Mouse (Mus musculus) lung, postnatal 0 days (tissue): ENCODE results near the gene Trim7. TPM values are rescaled to one million over a fixed set of nuclear protein-coding genes. Genes with fewer than 3 reads are reported as not detected.

Experiments
- ATAC-seq: fragments of 200-750 bp; cut with Nextera tagmentation; 2 replicates; pipeline ENCODE4 v1.8.0; 2017; ENCODE audit warnings: moderate library complexity
- DNase-seq: peaks from one replicate; pipeline ENCODE4 v3.0.0-alpha.2; 2016; ENCODE audit warnings: low spot score
- H3K27ac ChIP-seq: fragments of 300-500 bp; sonication (generic); 2 replicates; pipeline ENCODE4 v1.5.1; 2014; ENCODE audit warnings: antibody characterized with exemption, mild to moderate bottlenecking, low read length, mixed read lengths
- H3K27me3 ChIP-seq: fragments of 300-500 bp; sonication (generic); replicated peaks from 2 replicates; pipeline ENCODE4 v1.6.1; 2014; ENCODE audit warnings: low read length, mixed read lengths; ENCODE audit not compliant: insufficient read depth
- H3K36me3 ChIP-seq: fragments of 300-500 bp; sonication (generic); 2 replicates; pipeline ENCODE4 v1.6.1; 2014; ENCODE audit warnings: low read length, mixed read lengths; ENCODE audit not compliant: insufficient read depth
- H3K4me1 ChIP-seq: fragments of 300-500 bp; sonication (generic); 2 replicates; pipeline ENCODE4 v1.6.1; 2014; ENCODE audit warnings: antibody characterized with exemption, low read depth, low read length, mixed read lengths; ENCODE audit not compliant: insufficient read depth
- H3K4me2 ChIP-seq: fragments of 300-500 bp; sonication (generic); replicated peaks from 2 replicates; pipeline ENCODE4 v1.6.1; 2014; ENCODE audit warnings: low read depth, mild to moderate bottlenecking, low read length, moderate library complexity, mixed read lengths
- H3K4me3 ChIP-seq: fragments of 300-500 bp; sonication (generic); 2 replicates; pipeline ENCODE4 v1.5.1; 2014; ENCODE audit warnings: low read depth, low read length
- H3K9ac ChIP-seq: fragments of 300-500 bp; sonication (generic); replicated peaks from 2 replicates; pipeline ENCODE4 v1.6.1; 2014; ENCODE audit warnings: low read depth, mild to moderate bottlenecking
- H3K9me3 ChIP-seq: fragments of 300-500 bp; sonication (generic); 2 replicates; pipeline ENCODE4 v1.6.1; 2016; ENCODE audit warnings: low read length, mixed read lengths
- CTCF ChIP-seq: IDR thresholded peaks from 2 replicates; pipeline ENCODE4 v1.5.1; 2016; ENCODE audit warnings: antibody characterized with exemption, mild to moderate bottlenecking
- EP300 ChIP-seq: IDR thresholded peaks from 2 replicates; pipeline ENCODE4 v1.6.1; 2016; ENCODE audit warnings: antibody characterized with exemption, mild to moderate bottlenecking, control low read depth
- WGBS: fragments of 180-500 bp; shearing (Covaris S2); extraction: QIAGEN DNeasy Blood & Tissue Kit; methylation state at CpG from one replicate; pipeline ENCODE4 v1.1.7; 2014; 5-methylcytosine and 5-hydroxymethylcytosine counted together
- polyA plus RNA-seq: library from polyadenylated mRNA; unstranded; fragments of >200 nt; fragmentation: Nextera tagmentation; extraction: Ambion mirVana; gene quantifications from 2 replicates; pipeline ENCODE4 v1.2.1, GENCODE M21; 2015

The Trim7 gene
- polyA plus RNA-seq, 1 experiment from 2014 or later: 1.2 TPM

DNA sequence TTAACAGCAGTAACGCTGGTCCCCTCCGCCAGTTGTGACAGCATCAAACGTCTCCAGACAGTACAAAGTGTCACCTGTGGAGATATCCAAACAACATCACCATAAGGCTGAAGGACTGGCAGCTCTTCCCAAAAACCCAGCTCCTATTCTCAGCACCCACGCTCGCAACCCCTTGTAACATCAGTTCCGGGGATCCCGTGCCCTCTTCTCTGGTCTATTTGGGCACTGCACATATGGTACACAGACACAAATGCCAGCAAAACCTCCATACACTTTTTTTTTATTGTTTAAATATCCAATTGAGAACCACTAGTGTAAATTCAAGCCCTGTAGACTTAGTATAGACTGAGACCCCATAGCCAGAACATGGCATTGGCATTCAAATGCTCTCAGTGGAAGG lies 30.7 kb upstream of the Trim7 start:
- ATAC-seq: no peak
- Histone ChIP-seq H3K9ac (no peak overlapping the region), H3K27me3 (no peaks in the 10 kb centered on the region), H3K4me1 (peaks cover 5% of the 10 kb centered on the region; the same call in 1 of the 2 replicates), H3K27ac (no peak overlapping the region), H3K36me3 (no peaks in the 10 kb centered on the region), H3K4me2 (no peak overlapping the region), H3K4me3 (no peak overlapping the region), H3K9me3 (no peaks in the 10 kb centered on the region)
- no peak for DNase-seq
- no peak for TF ChIP-seq CTCF
- whole genome bisulfite sequencing: 87% methylated on average over 7 of the region's 7 CpGs

DNA sequence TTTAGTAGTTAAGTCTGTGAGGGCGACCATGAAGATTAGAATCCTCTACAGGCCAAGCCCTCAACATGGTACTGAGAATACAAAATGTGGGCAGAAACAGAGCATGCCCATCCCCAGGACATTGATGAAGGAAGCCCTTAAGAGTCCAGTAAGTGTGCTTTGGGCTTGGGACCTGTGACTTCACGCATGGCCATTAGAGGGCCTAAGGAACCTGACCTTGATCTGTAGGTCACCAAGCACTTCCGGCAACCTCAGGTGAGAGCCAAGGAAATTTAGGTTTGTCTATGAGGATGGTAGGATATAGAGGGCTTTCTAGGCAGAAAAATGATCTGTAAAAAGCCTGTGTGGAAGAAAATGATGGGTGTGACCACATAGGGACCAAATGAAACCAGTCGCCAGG lies 29.6 kb upstream of the Trim7 start:
- no peak for ATAC-seq
- TF ChIP-seq EP300: no peak
- peak; percentile 37; the same call in 1 of the 2 replicates for TF ChIP-seq CTCF
- H3K27me3 ChIP-seq: no peaks in the 10 kb centered on the region
- H3K4me3 ChIP-seq: no peak overlapping the region
- WGBS: 79% methylated on average over 4 of the region's 4 CpGs
- no peak overlapping the region for H3K9ac ChIP-seq
- no peaks in the 10 kb centered on the region for H3K36me3 ChIP-seq
- DNase-seq: no peak
- H3K27ac ChIP-seq: no peak overlapping the region
- H3K4me2 ChIP-seq: no peak overlapping the region
- peaks cover 7% of the 10 kb centered on the region; the same call in 1 of the 2 replicates for H3K4me1 ChIP-seq
- H3K9me3 ChIP-seq: no peaks in the 10 kb centered on the region

DNA sequence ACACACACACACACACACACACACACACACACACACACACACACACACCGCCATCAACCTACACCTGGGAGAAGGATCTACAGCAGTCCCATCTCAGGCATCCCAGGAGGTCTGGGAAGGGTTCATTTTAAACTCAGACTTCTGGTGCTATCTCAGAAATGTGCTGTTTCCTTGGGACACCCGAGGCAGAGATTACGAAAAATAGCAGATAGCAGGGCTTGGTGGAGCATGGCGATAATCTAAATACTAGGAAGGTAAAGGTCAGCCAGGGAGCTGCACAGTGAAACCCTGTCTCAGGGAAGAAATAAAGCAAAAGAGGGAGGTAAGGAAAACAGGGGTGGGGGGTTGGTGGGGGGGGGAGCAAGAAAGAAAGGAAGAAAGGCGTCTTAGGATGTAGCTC lies 28.7 kb upstream of the Trim7 start:
- Histone ChIP-seq H3K4me2 (no peak overlapping the region), H3K27me3 (no peaks in the 10 kb centered on the region), H3K4me1 (peaks cover 12% of the 10 kb centered on the region; the same call in 1 of the 2 replicates), H3K36me3 (0 out of 2 replicates have a peak, but pooled peaks cover 4% of the 10 kb centered on the region), H3K9me3 (no peaks in the 10 kb centered on the region), H3K9ac (no peak overlapping the region), H3K27ac (no peak overlapping the region), H3K4me3 (no peak overlapping the region)
- ATAC-seq (no peak), DNase-seq (no peak)
- no peak for TF ChIP-seq EP300
- TF ChIP-seq CTCF: no peak
- WGBS: 76% methylated on average over 5 of the region's 5 CpGs

DNA sequence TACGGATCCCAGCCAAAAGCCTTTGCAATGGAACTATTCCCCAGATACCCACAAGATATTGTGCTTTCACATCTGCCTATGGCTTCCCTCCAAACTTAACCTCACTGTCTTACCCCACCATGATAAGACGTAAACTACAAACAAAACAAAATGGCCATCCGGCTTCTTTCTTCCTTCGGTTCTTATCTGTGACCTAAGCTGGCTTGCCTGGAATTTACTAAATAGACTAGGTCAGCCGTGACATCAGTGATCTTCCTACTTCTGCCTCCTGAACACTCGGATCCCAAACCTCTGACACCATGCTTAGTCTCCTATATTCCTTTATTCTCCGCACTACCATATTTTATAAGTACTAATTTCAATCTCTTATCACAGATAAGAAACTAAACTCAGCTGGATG lies 27.6 kb upstream of the Trim7 start:
- H3K4me1 ChIP-seq: peaks cover 12% of the 10 kb centered on the region; the same call in 1 of the 2 replicates
- no peak for ATAC-seq
- no peak overlapping the region for H3K27ac ChIP-seq
- no peaks in the 10 kb centered on the region for H3K27me3 ChIP-seq
- no peak for TF ChIP-seq EP300
- TF ChIP-seq CTCF: no peak
- WGBS: 74% methylated on average over 7 of the region's 7 CpGs
- no peak overlapping the region for H3K4me3 ChIP-seq
- DNase-seq: no peak
- peaks cover 10% of the 10 kb centered on the region; the same call in 1 of the 2 replicates for H3K36me3 ChIP-seq
- peak overlapping the region; percentile 82; the same call in 1 of the 2 replicates for H3K4me2 ChIP-seq
- no peak overlapping the region for H3K9ac ChIP-seq
- H3K9me3 ChIP-seq: no peaks in the 10 kb centered on the region

DNA sequence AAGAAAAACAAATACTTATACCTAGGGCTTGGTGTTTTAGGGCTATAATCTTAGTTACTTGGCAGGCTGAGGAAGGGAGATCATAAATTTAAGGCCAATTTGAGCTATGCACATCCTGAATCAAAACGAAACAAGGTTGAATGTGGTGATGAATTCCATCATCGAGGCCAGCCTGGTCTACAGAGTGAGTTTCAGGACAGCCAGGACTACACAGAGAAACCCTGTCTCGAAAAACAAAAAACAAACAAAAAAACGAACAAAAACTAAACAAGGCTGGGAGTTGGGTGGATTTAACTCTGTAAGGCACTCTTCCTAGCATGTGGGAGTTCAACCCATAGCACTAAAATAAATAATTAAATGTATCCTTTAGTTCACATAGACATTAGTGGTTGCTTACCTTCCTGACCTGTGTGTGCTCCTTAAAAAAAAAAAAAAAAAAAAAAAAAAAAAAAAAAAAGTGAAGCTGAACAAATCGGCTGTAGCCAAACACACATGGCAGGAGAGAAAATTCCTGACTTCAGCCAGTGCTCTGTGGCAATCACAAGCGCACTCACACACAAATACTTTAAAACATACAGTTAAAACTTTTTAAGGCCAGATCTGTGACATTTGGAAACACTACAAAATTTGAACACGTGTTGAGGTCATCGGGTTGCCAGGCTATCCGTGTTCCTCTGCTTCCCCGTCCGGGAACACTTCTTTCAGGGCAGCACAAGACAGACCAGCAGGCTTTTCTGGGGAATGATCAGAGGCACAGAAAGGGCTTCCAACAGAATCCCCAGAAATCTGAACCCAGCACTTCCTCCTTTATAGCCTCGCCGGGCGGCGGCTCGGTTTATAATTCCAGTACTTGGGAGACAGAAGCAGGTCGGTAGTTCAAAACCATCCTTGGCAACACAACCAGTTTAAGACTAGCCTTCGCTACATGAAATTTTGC lies 26.7 kb upstream of the Trim7 start:
- peak overlapping the region; percentile 86 for H3K9ac ChIP-seq
- H3K36me3 ChIP-seq: peaks cover 19% of the 10 kb centered on the region; the same call in 1 of the 2 replicates
- WGBS: 5% methylated on average over 18 of the region's 18 CpGs
- H3K27ac ChIP-seq: peak overlapping the region; percentile 91
- H3K4me1 ChIP-seq: peaks cover 12% of the 10 kb centered on the region; the same call in 1 of the 2 replicates
- DNase-seq: peak; percentile 68
- TF ChIP-seq CTCF (no peak), EP300 (no peak)
- peak overlapping the region; percentile 72 for H3K4me3 ChIP-seq
- H3K4me2 ChIP-seq: peak overlapping the region; percentile 82
- H3K9me3 ChIP-seq: no peaks in the 10 kb centered on the region
- ATAC-seq: peak; percentile 23
- no peaks in the 10 kb centered on the region for H3K27me3 ChIP-seq

DNA sequence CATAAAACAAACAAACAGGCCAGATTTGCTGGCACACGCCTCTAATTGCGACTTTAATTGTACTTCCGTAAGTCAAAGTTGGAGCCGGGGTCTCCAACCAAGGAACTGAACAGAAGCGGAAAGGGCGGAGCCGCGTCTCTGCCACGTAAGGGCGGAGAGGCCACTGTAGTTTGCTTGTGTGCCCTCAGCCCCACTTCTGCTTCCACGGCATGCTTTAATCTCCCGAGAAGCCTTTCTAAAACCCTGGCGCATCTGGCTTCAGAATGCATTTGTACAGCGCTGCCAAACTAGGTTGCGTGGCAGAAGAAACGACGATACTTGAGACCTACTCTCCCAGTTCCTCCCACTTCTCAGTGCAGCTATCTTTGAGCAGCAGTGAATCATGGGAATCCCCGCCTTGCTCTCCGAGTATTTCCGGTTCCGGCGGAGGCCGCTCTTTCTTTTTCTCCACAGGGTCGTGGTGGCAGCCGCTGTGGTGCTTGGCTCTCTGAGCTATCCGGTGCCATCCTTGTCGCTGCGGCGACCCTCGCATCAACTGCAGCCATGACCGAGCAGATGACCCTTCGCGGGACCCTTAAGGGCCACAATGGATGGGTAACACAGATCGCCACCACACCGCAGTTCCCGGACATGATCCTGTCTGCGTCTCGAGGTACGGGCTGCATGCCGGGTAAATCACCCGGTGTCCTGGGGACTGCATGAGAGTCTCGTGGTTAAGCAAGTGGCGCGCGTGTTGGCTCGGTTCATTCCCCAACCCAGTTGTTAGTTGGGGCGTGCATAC lies 25.8 kb upstream of the Trim7 start, which contains the start of gene Rack1:
Gene Rack1 (plus strand): TSS at position 412 of the 781 bp plus-strand sequence.
- no peaks in the 10 kb centered on the region for H3K27me3 ChIP-seq
- DNase-seq (peak; percentile 97), ATAC-seq (peak; percentile 93)
- WGBS: under 1% methylated on average over 47 of the region's 47 CpGs
- H3K4me1 ChIP-seq: peaks cover 12% of the 10 kb centered on the region; the same call in 1 of the 2 replicates
- H3K4me3 ChIP-seq: peak within 1 kb of the TSS; percentile 72
- TF ChIP-seq EP300: peak; percentile 75
- no peak for TF ChIP-seq CTCF
- peak within 1 kb of the TSS; percentile 86 for H3K9ac ChIP-seq
- peaks cover 27% of the 10 kb centered on the region; the same call in 1 of the 2 replicates for H3K36me3 ChIP-seq
- peak within 1 kb of the TSS; percentile 82 for H3K4me2 ChIP-seq
- H3K27ac ChIP-seq: peak within 1 kb of the TSS; percentile 91
- H3K9me3 ChIP-seq: no peaks in the 10 kb centered on the region
